ENCODE assay signal across 8 mouse cellular contexts in genomic region chr3:37712501-37712900, GRCm38 (mm10). TPM values are rescaled to one million over a fixed set of nuclear protein-coding genes. Genes with fewer than 3 reads are reported as not detected.
DNase-seq lines count a peak whose midpoint lies in the region; ATAC-seq and TF ChIP-seq lines count a peak whose summit lies in the region.

No protein-coding gene starts in this region.

- 38% methylated on average over 9 of the region's 9 CpGs for WGBS in hindbrain, postnatal 0 days
- 79% methylated on average over 9 of the region's 9 CpGs for WGBS in hindbrain, embryonic 11.5 days
- 78% methylated on average over 9 of the region's 9 CpGs for WGBS in forebrain, embryonic 10.5 days

- peak; percentile 63 for DNase-seq in hindbrain, postnatal 0 days (ENCODE audit: low spot score)
- no peak for DNase-seq in hindbrain, embryonic 11.5 days (ENCODE audit: low spot score)
- DNase-seq in cerebellum, adult 8-10 months: peak; percentile 45
- DNase-seq in heart, postnatal 10 days: peak; percentile 65 to 67
- DNase-seq in lung, postnatal 10 days: peak; percentile 71
- DNase-seq in retina, embryonic 14.5 days (ENCODE audit: low spot score): no peak
- no peak for DNase-seq in thymus, postnatal 4 days
- DNase-seq in forebrain, embryonic 10.5 days (ENCODE audit: extremely low spot score, low spot score): no peak

- no peaks in the 10 kb centered on the region for H3K4me1 ChIP-seq in hindbrain, postnatal 0 days (ENCODE audit: insufficient read depth, low read length)
- H3K4me1 ChIP-seq in hindbrain, embryonic 11.5 days (replicated peaks; ENCODE audit: control insufficient read depth, insufficient read depth, low read length): no peaks in the 10 kb centered on the region
- peaks cover 14% of the 10 kb centered on the region for H3K4me1 ChIP-seq in forebrain, embryonic 10.5 days

- H3K27ac ChIP-seq in hindbrain, postnatal 0 days: no peak overlapping the region
- no peak overlapping the region for H3K27ac ChIP-seq in hindbrain, embryonic 11.5 days (ENCODE audit: low read depth, low read length)
- H3K27ac ChIP-seq in forebrain, embryonic 10.5 days: no peak overlapping the region

- H3K27me3 ChIP-seq in hindbrain, postnatal 0 days (ENCODE audit: insufficient read depth, low read length): no peaks in the 10 kb centered on the region
- H3K27me3 ChIP-seq in hindbrain, embryonic 11.5 days (ENCODE audit: control insufficient read depth, insufficient read depth, low read length): no peaks in the 10 kb centered on the region; the same call in 1 of the 2 replicates
- H3K27me3 ChIP-seq in forebrain, embryonic 10.5 days (ENCODE audit: poor library complexity, severe bottlenecking): no peaks in the 10 kb centered on the region

- no peak for TF ChIP-seq CTCF in hindbrain, postnatal 0 days (IDR thresholded peaks at IDR 0.05; ENCODE audit: low read depth)

- no peak for ATAC-seq in hindbrain, postnatal 0 days
- no peak for ATAC-seq in hindbrain, embryonic 11.5 days (ENCODE audit: low FRiP score)

- H3K4me3 ChIP-seq in hindbrain, postnatal 0 days (ENCODE audit: low read length): no peak overlapping the region
- H3K4me3 ChIP-seq in hindbrain, embryonic 11.5 days (ENCODE audit: low read depth, low read length): no peak overlapping the region
- H3K4me3 ChIP-seq in forebrain, embryonic 10.5 days: no peak overlapping the region

- no peak overlapping the region for H3K9ac ChIP-seq in hindbrain, postnatal 0 days (replicated peaks; ENCODE audit: low read length)
- no peak overlapping the region for H3K9ac ChIP-seq in hindbrain, embryonic 11.5 days (ENCODE audit: low read depth, low read length)

- intact Hi-C loops in heart, postnatal 10 days (cut with DNase I): no loop called here

- H3K4me2 ChIP-seq in hindbrain, postnatal 0 days (ENCODE audit: low read depth, low read length): no peak overlapping the region
- H3K4me2 ChIP-seq in hindbrain, embryonic 11.5 days (replicated peaks; ENCODE audit: low read depth, low read length): no peak overlapping the region

- no peaks in the 10 kb centered on the region for H3K36me3 ChIP-seq in hindbrain, postnatal 0 days (ENCODE audit: insufficient read depth, low read length)
- no peaks in the 10 kb centered on the region for H3K36me3 ChIP-seq in hindbrain, embryonic 11.5 days (ENCODE audit: control insufficient read depth, insufficient read depth, low read length)
- no peaks in the 10 kb centered on the region for H3K36me3 ChIP-seq in forebrain, embryonic 10.5 days (replicated peaks)

- no peaks in the 10 kb centered on the region for H3K9me3 ChIP-seq in hindbrain, postnatal 0 days (ENCODE audit: low read length)
- no peaks in the 10 kb centered on the region for H3K9me3 ChIP-seq in hindbrain, embryonic 11.5 days (ENCODE audit: control insufficient read depth, low read length)
- H3K9me3 ChIP-seq in forebrain, embryonic 10.5 days: peaks cover 4% of the 10 kb centered on the region; the same call in 1 of the 2 replicates

RNA-seq across cellular contexts. Expression of gene Gm5148, which starts 11.8 kb away (rescaled TPM):
- 8.7 and 10.5 TPM in 2 replicates for total RNA-seq in hindbrain, postnatal 0 days (2014; rRNA removed)
- polyA plus RNA-seq in hindbrain, postnatal 0 days (2015; fragmentation: Nextera tagmentation; extraction: Ambion mirVana): 12.0 and 12.5 TPM in 2 replicates
- polyA plus RNA-seq in hindbrain, embryonic 11.5 days (2014; fragmentation: Nextera tagmentation; extraction: Ambion mirVana): 2.9 and 3.0 TPM in 2 replicates
- under 1 TPM in 1 of 2 experiments, not detected in 1; 0.38 TPM for total RNA-seq in heart, postnatal 10 days (2021)
- polyA plus RNA-seq in forebrain, embryonic 10.5 days (2016; fragmentation: Nextera tagmentation; extraction: Ambion mirVana): 2.4 and 3.5 TPM in 2 replicates

Comparison
In these comparisons a context has a peak if more than half of its experiments do, and no peak if none do; other contexts are left out.
1. DNase-seq: peak in hindbrain, postnatal 0 days (single experiment), cerebellum, adult 8-10 months (single experiment), heart, postnatal 10 days (2 of 2) and lung, postnatal 10 days (single experiment); none in hindbrain, embryonic 11.5 days (single experiment), retina, embryonic 14.5 days (single experiment), thymus, postnatal 4 days (single experiment) and forebrain, embryonic 10.5 days (single experiment).